Mouse (Mus musculus): Measurements from ENCODE around the gene Btbd11.

Btbd11 gene

DNA sequence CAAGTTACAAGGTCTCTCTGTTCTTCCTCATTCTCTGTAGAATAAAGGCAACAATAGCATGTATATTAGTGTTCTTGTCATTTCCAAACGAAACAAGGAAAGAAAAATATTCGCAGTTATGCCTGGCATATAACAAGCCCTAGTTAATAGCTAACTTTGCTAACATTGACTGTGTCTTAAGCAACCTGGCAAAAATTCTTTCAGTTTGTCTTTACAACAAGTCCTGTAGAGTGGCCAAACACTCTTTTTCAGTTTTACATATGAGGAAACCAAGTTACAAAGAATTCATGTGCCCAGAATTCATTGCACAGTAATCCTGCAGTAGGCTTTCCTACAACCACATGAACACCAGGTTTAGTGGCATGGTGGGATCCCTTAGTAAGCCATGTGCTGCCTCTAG, 203.4 kb downstream of the Btbd11 start:
- no peak for DNase-seq (ENCODE audit: low read depth, low spot score)

DNA sequence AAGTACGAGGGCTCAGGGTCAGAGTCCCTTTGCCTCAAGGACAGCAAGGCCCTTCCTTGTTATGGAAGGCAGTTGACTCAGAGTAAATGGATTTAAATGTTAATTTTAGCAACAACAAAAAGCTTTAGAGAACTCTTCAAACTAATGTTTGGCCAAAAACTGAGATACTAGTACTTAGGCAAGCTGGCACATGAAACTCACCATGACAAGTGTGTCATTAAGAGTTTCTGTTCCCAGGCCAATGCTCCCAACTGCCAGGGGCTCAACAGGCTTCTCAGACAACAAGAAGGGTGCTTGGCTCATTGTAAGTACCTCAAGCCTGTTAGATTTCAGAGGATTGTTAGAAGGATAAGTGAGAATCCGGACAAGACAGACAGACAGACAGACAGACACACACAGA, 204.7 kb downstream of the Btbd11 start:
- DNase-seq (ENCODE audit: low read depth, low spot score), result no peak

DNA sequence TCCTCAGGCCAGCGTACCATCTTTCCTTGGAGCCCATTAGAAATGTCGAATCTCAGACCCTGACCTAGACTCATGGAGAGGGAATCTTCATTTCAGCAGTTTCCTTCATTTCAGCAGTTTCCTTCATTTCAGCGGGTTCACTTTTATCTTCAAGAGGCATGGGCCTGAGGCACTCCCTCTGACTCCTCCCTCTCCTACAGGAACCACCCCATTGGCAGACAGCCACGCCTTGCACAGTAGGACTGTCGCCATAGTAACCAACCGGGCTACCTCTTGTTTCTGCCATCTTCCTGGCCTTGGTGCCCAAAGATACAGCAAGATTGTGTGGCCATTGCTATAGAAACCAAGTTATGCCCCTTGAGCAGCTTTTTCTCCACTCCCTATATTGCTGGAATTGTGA, 205.4 kb downstream of the Btbd11 start:
- DNase-seq (ENCODE audit: low read depth, low spot score), result peak; percentile 31

DNA sequence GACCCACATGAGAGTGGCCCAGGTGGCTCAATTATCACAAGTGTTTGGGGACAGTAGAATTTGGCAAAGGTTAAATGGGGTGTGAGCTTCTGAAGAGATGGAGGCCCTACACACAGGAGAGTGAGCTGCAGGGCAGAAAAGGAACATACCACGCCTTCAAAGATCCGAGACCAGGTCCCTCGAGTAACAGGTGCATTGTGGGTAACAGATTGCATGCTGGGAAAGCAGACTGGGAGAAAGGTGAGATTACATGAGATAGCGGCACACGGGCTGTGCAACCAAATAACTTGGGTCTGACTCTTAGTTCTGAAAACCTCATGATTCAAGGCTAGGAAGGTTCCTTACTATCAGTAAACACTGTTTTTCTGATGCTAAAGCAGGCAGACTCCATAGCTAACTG, 209.7 kb downstream of the Btbd11 start:
- no peak for DNase-seq (ENCODE audit: low read depth, low spot score)

DNA sequence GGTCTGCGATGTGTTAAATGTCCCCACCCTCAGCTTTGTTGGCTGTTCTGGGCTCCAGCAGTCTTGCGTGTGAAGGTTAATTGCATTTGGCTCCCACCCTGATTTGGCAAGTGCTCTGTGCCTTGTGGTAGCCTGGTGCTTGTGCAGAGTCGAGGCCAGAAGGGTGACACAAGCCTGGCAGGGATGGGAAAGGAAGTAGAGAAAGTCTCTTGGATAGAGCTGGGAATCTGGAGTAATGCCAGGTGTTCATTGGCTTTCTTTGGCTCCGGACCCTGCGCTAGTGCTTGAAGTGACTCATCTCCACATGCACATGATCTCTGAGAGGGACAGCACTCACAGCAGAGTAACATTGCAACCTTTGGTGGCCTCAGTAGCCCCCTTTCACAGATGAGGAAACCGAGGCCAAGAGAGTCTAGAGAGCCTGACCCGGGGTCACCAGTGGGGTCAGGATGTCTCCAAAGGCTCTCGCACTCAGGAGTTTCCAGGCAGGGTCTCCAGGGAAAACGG, 211.5 kb downstream of the Btbd11 start:
- DNase-seq (ENCODE audit: low read depth, low spot score), result peak; percentile 90

DNA sequence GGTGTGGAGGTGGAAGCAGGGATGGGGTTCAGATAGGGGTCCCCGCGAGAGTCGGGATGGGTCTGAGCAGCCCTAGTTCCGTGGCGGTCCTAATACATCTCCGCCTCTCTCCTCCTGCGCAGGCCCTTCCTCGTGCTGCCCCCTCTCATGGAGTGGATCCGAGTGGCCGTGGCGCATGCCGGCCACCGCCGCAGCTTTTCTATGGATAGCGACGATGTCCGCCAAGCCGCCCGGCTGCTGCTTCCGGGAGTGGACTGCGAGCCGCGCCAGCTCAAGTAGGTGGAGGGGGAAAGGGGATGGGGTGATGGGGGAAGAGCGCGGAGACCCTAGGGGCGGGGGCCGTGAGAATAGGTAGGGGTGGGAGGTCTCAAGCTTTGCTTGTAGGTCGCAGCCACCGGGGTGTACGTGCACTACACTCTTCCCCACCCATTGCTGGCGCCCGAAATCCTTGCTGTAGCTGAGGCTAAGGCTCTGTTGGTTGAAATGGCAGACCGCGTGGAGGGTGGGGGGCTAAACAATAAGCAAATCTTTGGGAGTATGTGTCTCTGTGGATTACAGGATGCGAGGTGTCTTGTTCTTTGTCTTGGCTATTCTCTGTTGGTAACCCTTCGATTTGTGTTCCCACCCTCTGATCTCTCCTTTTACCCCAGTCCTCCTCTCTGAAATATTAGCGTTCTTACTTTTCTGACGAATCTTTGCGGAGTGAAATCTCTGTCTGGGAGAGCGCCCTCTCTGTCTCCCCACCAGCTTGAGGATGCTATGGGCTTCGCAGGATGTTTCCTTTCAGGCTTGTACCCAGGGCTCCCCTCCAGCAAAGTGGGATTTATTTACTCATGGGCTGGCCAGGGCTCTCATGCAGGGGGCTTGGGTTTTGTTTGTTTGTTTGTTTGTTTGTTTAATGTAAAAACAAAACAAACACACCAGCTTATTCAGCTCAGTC, 212.3 kb downstream of the Btbd11 start:
- peak; percentile 52 for DNase-seq (ENCODE audit: low read depth, low spot score)

DNA sequence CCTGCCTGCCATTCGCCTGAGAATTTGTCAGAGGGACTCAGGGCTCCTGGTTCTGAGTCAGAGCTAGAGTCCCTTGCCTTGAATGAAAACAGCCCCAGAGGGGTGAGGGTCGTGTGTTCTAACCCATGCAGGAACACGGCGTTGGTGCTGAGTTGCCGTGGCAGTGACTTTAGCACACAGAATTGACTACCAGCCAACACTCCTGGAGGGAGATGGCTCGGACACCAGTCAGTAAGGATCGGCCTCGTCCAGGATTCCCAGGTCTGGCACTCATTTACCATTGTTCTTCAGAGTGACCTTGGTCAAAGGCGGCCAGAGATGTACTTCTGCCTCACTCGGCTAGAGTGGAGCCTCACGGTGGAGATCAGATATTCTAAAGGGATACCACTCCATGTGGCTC, 215.9 kb downstream of the Btbd11 start:
- DNase-seq (ENCODE audit: low read depth, low spot score), result no peak

DNA sequence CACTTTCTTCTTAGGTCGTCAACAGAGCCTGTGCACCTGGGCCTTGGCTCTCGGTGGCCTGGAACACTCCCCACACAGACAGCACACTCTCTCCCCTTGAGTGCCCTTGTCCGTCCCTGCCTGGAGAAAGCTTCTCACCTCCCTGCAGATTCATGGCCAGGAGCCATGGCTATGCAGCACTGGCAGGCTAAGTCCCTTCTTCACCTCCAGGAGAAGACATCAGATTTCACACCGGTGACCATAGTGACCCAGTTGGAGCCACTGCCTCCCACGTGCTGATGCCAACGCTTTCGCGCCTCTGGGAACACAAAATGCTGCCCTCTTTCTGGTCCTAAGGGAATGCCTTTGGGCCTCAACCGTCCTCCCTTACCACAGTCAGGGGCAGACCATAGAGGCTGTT, 217.9 kb downstream of the Btbd11 start:
- DNase-seq (ENCODE audit: low read depth, low spot score), result peak; percentile 71

DNA sequence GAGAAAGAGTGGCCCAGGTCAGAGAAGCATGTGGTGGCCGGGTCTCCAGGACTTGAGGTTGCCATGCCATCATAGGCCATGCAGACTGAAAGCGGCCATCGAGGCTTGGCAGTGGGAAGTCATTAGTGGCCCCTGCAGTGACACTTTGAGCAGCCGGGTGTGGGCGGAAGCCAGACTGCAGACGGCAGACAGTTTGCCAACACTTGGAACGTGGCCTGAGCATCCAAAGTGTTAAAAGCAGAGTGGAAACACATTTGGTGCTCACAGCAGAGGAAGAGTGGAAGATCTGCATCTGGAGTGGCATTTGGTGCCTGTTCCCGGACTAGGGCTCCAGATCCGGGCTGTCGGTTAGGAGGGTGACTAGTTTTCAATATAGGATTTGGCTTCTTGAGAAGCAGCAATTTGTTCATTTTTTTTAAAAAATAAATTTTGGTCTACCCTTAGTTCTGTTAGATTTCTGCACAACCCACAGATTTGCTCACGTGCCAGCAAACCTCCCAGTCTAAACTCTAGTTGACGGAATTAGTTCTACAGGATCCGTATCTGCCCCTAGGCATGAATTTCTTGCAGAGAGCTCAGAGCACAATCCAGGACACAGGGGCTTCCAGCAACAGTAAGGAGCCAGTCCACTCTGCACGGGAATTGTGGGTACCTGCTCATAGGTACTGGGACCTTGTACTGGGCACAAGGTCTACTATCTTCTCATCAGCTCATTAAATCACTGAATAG, 222.1 kb downstream of the Btbd11 start:
- peak; percentile 88 for DNase-seq (ENCODE audit: low read depth, low spot score)

DNA sequence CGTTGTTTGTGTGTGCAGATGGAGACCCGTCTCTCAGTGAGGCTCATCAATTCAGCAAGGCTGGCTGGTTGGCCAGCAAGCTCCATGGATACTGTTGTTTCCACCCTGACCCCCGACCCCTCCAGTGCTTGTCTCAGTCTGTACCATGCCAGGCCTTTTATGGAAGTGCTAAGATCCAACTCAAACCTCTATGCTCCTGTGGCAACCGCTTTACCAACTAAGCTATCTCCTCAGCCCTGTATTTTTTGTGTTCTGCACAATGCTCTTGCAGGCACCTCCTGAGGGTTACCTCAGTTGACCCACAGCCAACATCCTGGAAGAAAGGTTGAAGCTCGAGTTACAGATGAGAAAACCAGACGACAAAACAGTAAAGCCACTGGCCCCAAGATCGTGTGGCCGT, 230.5 kb downstream of the Btbd11 start:
- no peak for DNase-seq (ENCODE audit: low read depth, low spot score)

DNA sequence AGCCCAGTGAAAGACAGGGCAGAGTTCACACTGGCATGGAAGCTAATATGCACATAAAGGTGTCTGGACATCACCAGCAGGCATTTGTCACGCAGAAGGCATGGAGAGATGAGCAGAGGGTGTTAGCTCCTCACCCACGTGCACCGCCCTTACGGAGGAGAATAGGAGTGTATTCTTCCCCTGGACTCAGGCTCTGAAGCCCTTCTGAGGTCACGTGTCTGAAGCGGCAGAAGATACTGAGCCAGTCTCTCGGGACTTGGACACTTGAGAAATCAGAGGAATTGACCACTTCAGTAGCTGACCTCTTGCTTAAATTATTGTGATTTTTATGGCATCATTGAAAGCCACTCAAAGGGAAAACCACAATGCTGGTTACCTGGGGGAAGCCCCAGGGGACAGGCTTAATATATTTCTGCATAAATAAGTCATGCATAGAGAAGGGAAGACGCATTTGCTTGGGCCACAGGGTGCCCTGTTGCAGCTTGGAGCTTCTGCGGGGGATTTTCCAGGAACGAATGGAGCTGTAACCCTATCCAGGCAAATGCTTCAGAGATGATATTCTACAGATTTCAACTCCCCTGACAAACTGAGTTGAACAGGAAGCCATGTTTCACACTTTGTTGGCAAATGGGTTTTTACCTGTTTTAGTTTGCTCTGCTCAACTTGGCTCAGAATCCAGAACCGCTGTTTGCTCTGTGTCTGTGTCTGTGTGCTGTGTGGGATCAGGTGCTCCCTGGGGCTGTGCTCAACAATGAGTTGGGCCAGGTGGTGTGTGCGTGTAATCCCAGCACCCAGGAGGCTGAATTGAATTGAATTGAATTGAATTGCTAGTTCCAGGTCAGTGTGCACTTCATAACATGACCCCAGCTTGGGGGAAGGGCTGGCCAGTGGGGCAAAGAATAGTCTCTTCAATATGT, 231.1 kb downstream of the Btbd11 start:
- DNase-seq (ENCODE audit: low read depth, low spot score), result no peak

DNA sequence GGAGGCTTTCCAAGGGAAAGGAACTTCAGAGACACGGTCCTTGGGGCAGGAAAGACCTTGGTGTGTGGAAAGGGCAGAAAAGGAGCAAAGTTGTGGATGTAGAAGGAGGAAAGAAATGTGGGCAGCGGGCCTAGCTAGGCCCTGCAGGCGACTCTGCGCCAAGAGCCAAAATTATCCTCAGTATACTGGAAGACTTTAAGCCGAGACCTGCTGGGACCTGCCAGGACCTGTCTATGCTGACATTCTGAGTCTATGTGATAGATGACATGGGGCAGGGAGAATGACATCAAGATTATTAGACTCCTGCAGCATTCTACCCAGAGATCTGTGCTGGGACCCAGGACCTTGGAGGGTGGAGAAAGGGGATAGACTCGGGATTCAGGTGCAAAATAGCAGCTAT, 234.5 kb downstream of the Btbd11 start:
- no peak for DNase-seq (ENCODE audit: low read depth, low spot score)

DNA sequence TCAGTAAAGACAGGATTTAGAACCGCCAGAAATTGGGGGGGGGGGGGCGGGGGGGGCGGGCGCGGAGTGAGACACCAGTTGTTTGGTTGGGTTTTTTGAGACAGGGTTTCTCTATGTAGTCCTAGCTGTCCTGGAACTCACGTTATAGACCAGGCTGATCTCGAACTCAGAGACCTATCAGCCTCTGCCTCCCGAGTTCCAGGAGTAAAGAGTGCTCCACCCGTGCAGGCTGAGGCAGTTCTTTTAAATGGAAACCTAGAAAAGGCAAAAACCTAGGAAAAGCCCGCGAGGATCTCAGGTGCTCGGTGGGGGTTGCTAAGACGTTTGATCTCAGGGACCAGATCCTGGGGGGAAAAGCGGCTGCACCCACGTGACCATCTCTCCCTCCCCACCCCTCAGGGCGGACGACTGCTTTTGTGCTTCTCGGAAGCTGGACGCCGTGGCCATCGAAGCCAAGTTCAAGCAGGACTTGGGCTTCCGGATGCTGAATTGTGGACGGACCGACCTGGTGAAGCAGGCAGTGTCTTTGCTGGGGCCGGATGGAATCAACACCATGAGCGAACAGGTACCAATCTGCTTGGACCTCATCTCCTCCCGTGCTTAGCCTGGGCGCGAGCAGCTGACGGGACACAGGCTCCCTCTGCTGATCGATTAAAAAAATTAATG, 238.0 kb downstream of the Btbd11 start:
- peak; percentile 90 for DNase-seq (ENCODE audit: low read depth, low spot score)

DNA sequence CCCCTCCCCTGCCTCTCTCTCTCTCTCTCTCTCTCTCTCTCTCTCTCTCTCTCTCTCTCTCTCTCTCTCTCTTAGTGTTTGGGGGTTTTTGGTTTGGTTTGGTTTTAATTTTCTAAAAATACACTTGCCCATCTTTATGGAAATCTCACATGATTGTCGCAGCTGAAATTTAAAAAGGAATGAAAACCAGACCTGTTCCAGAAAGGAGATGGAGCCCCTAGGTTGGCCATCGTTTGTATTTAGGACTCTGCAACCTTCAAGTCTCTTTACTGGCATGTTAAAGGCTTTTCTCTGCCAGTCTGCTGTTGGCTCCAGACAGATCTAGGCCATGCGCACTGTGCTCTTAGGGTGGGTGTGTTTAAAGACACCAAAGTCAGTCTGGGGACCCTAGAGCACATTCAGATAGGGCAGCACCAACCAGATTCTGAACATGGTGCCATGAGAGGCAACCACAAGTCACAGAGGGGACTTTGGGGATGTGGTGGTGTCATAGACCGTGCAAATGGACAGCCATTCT, 238.6 kb downstream of the Btbd11 start:
- peak; percentile 40 for DNase-seq (ENCODE audit: low read depth, low spot score)

DNA sequence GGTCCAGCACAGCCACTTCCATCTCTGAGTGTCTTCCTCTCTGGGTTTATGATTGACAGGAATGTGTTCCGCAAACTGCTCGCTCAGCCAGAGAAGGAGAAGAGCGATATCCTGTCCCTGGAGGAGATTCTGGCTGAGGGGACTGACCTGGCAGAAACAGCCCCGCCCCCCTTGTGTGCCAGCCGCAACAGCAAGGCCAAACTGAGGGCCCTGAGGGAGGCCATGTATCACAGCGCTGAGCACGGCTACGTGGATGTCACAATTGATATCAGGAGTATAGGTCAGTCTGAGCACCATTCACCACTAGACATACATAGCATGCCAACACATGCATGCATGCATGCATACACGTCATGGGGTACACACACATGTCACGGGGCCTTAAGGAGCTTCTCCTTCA, 245.4 kb downstream of the Btbd11 start:
- DNase-seq (ENCODE audit: low read depth, low spot score), result no peak

DNA sequence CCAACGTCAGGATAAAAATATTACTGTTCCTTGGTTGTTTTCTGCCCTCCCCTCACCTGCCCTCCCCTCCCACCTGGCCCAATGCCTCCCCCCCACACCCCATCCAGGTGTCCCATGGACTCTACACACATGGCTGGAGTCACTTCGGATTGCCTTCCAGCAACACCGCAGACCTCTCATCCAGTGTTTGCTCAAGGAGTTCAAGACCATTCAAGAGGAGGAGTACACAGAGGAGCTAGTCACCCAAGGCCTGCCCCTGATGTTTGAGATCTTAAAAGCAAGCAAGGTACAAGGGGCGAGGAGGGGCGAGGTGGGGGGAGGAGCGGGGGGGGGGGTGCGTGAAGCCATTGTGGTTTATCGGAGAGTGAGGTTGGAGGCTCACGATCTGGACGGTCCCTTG, 247.0 kb downstream of the Btbd11 start:
- DNase-seq (ENCODE audit: low read depth, low spot score), result no peak

DNA sequence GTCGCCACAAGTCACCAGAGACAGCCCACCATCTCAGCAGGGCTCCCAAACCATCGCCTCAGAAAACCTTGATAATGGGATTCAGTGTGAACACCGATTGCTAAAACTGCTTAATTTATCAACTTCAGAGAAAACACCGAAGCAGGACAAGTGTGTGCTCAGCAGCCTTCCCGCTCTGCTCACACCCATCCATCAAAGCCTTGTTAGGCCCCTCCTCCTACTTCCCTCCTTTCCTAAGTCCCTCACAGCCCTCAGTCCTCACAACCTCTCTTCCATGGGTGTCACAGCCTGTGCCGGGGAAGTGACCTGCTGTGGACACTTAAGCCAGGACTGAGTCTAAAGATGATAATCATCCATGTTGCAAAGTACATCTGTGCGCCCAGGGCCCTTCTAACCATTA, 251.0 kb downstream of the Btbd11 start:
- no peak for DNase-seq (ENCODE audit: low read depth, low spot score)

DNA sequence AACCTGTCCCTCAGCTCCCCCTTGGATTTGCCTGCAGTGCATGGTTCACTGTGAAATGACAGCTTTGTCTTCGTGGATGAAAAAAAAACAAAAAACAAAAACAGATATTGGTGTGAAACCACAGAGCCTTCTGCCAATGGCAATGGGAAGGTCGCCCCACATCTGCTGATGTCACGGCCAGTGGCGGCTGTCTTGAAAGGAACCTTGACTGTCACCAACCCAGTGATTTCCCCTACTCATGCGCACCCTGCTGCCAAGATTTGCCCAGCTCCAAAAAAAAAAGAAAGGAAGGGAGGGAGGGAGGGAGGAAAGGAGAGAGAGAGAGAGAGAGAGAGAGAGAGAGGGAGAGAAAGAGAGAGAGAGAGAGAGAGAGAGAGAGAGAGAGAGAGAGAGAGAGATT, 251.5 kb downstream of the Btbd11 start:
- no peak for DNase-seq (ENCODE audit: low read depth, low spot score)

DNA sequence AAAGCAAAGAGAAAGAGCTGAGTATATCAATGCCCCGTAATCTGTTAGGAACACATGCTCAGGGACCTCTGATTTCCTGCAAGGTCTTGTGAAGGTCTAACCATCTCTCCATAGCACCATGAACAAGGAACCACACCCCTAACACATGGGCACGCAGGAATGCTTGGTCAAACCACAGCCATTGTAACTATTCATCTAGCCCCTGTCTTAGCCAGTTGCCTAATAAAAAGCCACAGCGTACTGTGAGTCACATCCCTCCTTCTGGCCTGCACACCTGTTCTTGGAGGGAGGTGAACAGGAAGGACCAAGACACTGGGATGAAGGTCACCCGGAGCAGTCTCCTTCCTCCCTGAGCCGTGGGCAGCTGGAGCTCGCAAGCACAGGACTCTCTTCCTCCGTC, 253.0 kb downstream of the Btbd11 start:
- peak; percentile 18 for DNase-seq (ENCODE audit: low read depth, low spot score)

DNA sequence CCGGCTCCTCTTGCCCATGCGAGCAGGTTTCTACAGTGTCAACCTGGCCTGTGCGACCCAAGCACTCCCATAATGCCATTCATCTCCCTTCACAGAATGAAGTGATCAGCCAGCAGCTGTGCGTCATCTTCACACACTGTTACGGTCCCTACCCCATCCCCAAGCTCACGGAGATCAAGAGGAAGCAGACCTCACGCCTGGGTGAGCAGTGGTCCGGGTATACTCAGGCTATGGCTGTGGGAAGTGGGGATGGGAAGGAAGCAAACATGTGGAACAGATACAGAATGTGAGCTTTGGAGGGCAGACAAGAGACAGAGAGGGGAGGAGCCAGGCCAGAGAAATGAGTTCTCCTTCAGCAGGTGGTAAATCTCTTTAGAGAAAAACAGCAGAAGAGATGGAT, 253.8 kb downstream of the Btbd11 start:
- no peak for DNase-seq (ENCODE audit: low read depth, low spot score)

DNA sequence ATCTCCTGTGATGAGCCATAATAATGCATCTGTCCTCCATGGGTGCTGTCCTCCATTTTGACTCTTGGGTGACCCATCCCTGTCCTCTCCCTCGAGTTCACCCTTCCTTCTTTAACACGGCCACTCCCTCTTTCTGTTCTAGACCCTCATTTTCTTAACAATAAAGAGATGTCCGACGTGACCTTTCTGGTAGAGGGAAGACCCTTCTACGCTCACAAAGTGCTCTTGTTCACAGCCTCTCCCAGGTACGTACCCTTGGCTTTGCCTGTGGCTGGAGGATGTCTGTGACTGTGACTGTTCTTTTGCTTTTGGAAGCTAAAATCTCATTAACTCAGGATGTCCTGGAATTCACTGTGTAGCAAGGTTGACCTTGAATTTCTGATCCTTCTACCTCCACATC, 258.7 kb downstream of the Btbd11 start:
- no peak for DNase-seq (ENCODE audit: low read depth, low spot score)

All from brain, adult 2 months (tissue).